Mouse (Mus musculus): Measurements from ENCODE around the gene Dock11.

Gene Dock11

GRCm38 (mm10) chrX:35888087-35888895 lies at the start of gene Dock11:
TSS of gene Dock11 (plus strand) at chrX:35888832.
- peak; percentile 24 to 61 for DNase-seq

GRCm38 (mm10) chrX:35879703-35880102 lies 8.9 kb upstream of the Dock11 start:
- no peak for DNase-seq

GRCm38 (mm10) chrX:35888945-35889799 lies 540 bp downstream of the Dock11 start:
- DNase-seq: peak in 1 of 2 experiments; percentile 33

- DNase-seq: no peak
Observed at GRCm38 (mm10) chrX:35889800-35890106, 1.1 kb downstream of the Dock11 start.

GRCm38 (mm10) chrX:35891534-35892125 lies 3.0 kb downstream of the Dock11 start:
- DNase-seq: no peak

- no peak for DNase-seq
Observed at GRCm38 (mm10) chrX:35892377-35892776, 3.7 kb downstream of the Dock11 start.

- DNase-seq: no peak
Observed at GRCm38 (mm10) chrX:35897648-35898500, 9.2 kb downstream of the Dock11 start.

- no peak for DNase-seq
Observed at GRCm38 (mm10) chrX:35898501-35898766, 9.8 kb downstream of the Dock11 start.

GRCm38 (mm10) chrX:35904352-35904751 lies 15.7 kb downstream of the Dock11 start:
- no peak for DNase-seq

GRCm38 (mm10) chrX:35906696-35907330 lies 18.2 kb downstream of the Dock11 start:
- no peak for DNase-seq

- no peak for DNase-seq
Observed at GRCm38 (mm10) chrX:35919558-35919957, 30.9 kb downstream of the Dock11 start.

GRCm38 (mm10) chrX:35920096-35920607 lies 31.5 kb downstream of the Dock11 start:
- no peak for DNase-seq

- DNase-seq: no peak
Observed at GRCm38 (mm10) chrX:35921922-35922321, 33.3 kb downstream of the Dock11 start.

- no peak for DNase-seq
Observed at GRCm38 (mm10) chrX:35924705-35925264, 36.2 kb downstream of the Dock11 start.

GRCm38 (mm10) chrX:35930094-35930933 lies 41.7 kb downstream of the Dock11 start:
- DNase-seq: no peak

GRCm38 (mm10) chrX:35930934-35931406 lies 42.3 kb downstream of the Dock11 start:
- DNase-seq: no peak

GRCm38 (mm10) chrX:35931945-35932344 lies 43.3 kb downstream of the Dock11 start:
- DNase-seq: no peak

- no peak for DNase-seq
Observed at GRCm38 (mm10) chrX:35932952-35933351, 44.3 kb downstream of the Dock11 start.

- DNase-seq: no peak
Observed at GRCm38 (mm10) chrX:35938112-35938511, 49.5 kb downstream of the Dock11 start.

- DNase-seq: no peak
Observed at GRCm38 (mm10) chrX:35946394-35946793, 57.8 kb downstream of the Dock11 start.

GRCm38 (mm10) chrX:35950135-35950534 lies 61.5 kb downstream of the Dock11 start:
- DNase-seq: no peak
